Mouse (Mus musculus) retina, embryonic 14.5 days (tissue): ENCODE measurements around the gene Grik4.
"Not testable (repeated sequence)": the region's sequence is repeated elsewhere in the genome, so short reads cannot be mapped to it uniquely, and the experiment has no call there.

Experiments
- DNase-seq: peaks from one replicate; pipeline ENCODE4 v3.0.0-alpha.2; 2015; ENCODE audit warnings: low spot score

The Grik4 gene

GRCm38 (mm10) chr9:42943781-42944535 lies at the start of gene Grik4:
Gene Grik4, minus strand, starts transcription at chr9:42944493.
- peak; percentile 55 for DNase-seq

- DNase-seq, result no peak
These were observed 49.4 kb upstream of the Grik4 start for GRCm38 (mm10) chr9:42993659-42994058.

- no peak for DNase-seq
These were observed 43.7 kb upstream of the Grik4 start for GRCm38 (mm10) chr9:42987988-42988387.

GRCm38 (mm10) chr9:42968894-42969521 lies 24.7 kb upstream of the Grik4 start:
- DNase-seq, result no peak

- no peak for DNase-seq
These were observed 23.4 kb upstream of the Grik4 start for GRCm38 (mm10) chr9:42967731-42968130.

GRCm38 (mm10) chr9:42964809-42965208 lies 20.5 kb upstream of the Grik4 start:
- DNase-seq, result not testable (repeated sequence)

- DNase-seq, result no peak
These were observed 20.1 kb upstream of the Grik4 start for GRCm38 (mm10) chr9:42964366-42964765.

GRCm38 (mm10) chr9:42962506-42962905 lies 18.2 kb upstream of the Grik4 start:
- no peak for DNase-seq

GRCm38 (mm10) chr9:42958401-42958800 lies 14.1 kb upstream of the Grik4 start:
- DNase-seq, result no peak

GRCm38 (mm10) chr9:42948381-42948780 lies 4.1 kb upstream of the Grik4 start:
- no peak for DNase-seq

- no peak for DNase-seq
These were observed 881 bp upstream of the Grik4 start for GRCm38 (mm10) chr9:42945174-42945573.

GRCm38 (mm10) chr9:42944536-42945006 lies 278 bp upstream of the Grik4 start:
- DNase-seq, result peak; percentile 94

GRCm38 (mm10) chr9:42943057-42943529 lies 1.2 kb downstream of the Grik4 start:
- DNase-seq, result peak; percentile 44

GRCm38 (mm10) chr9:42942148-42942547 lies 2.1 kb downstream of the Grik4 start:
- no peak for DNase-seq

- no peak for DNase-seq
These were observed 12.1 kb downstream of the Grik4 start for GRCm38 (mm10) chr9:42932146-42932545.

GRCm38 (mm10) chr9:42927498-42927897 lies 16.8 kb downstream of the Grik4 start:
- DNase-seq, result peak; percentile 62

GRCm38 (mm10) chr9:42926564-42926963 lies 17.7 kb downstream of the Grik4 start:
- DNase-seq, result no peak

- DNase-seq, result no peak
These were observed 22.5 kb downstream of the Grik4 start for GRCm38 (mm10) chr9:42921830-42922229.

GRCm38 (mm10) chr9:42920190-42920589 lies 24.1 kb downstream of the Grik4 start:
- DNase-seq, result peak; percentile 65

GRCm38 (mm10) chr9:42917911-42918310 lies 26.4 kb downstream of the Grik4 start:
- DNase-seq, result no peak

- no peak for DNase-seq
These were observed 31.1 kb downstream of the Grik4 start for GRCm38 (mm10) chr9:42913201-42913600.

GRCm38 (mm10) chr9:42908657-42909313 lies 35.5 kb downstream of the Grik4 start:
- DNase-seq, result peak; percentile 37

GRCm38 (mm10) chr9:42906995-42907394 lies 37.3 kb downstream of the Grik4 start:
- peak; percentile 33 for DNase-seq
